Mouse (Mus musculus) activated CD4-positive, CD25-positive, alpha-beta regulatory T cell, adult 9 weeks (primary cell): ENCODE results near the gene Apol9b. TPM values are rescaled to one million over a fixed set of nuclear protein-coding genes. Genes with fewer than 3 reads are reported as not detected.

Source experiments
- polyA plus RNA-seq: library from polyadenylated mRNA; unstranded; fragments of 100-300 nt; shearing (Covaris generic); gene quantifications from one replicate; pipeline ENCODE4 v1.2.1, GENCODE M21; 2017

The Apol9b gene
- polyA plus RNA-seq = 17.0 TPM

GRCm38 (mm10) chr15:77728739-77729138, at the start of gene Apol9b:
Gene Apol9b, plus strand, starts transcription at chr15:77729039.

GRCm38 (mm10) chr15:77698656-77699055, 30.2 kb upstream of the Apol9b start, which contains the start of gene Apol7e:
Gene Apol7e, plus strand, starts transcription at chr15:77698857.

GRCm38 (mm10) chr15:77756848-77757247, 28.0 kb downstream of the Apol9b start, which contains the start of gene Apol8:
Gene Apol8, minus strand, starts transcription at chr15:77757003.

Other genes with a start within 250 kb of the Apol9b start
- gene Apol11a, start 220.8 kb upstream of the Apol9b start, polyA plus RNA-seq = 0.89 TPM
- gene Apol7c, start 195.7 kb upstream of the Apol9b start, polyA plus RNA-seq = not detected
- not detected for gene 1700025B11Rik, start 167.1 kb upstream of the Apol9b start, polyA plus RNA-seq
- gene Apol10b, start 132.9 kb upstream of the Apol9b start, polyA plus RNA-seq = 4.6 TPM
- not detected for gene Gm36245, start 129.8 kb upstream of the Apol9b start, polyA plus RNA-seq
- gene Apol11b, start 85.8 kb upstream of the Apol9b start, polyA plus RNA-seq = 6.1 TPM
- gene Apol7e, start 30.2 kb upstream of the Apol9b start, polyA plus RNA-seq = 79.7 TPM
- 0.20 TPM for gene Apol8, start 28.0 kb downstream of the Apol9b start, polyA plus RNA-seq
- 477 TPM for gene Myh9, start 113.1 kb downstream of the Apol9b start, polyA plus RNA-seq
- 229 TPM for gene Txn2, start 200.0 kb downstream of the Apol9b start, polyA plus RNA-seq
- 4.9 TPM for gene Foxred2, start 227.7 kb downstream of the Apol9b start, polyA plus RNA-seq
- 221 TPM for gene Eif3d, start 241.8 kb downstream of the Apol9b start, polyA plus RNA-seq